Mouse (Mus musculus) brain, embryonic 14.5 days (tissue): Measurements from ENCODE around the gene Ccdc87.
"Not testable (repeated sequence)": the region's sequence is repeated elsewhere in the genome, so short reads cannot be mapped to it uniquely, and the experiment has no call there.

ENCODE experiments used
- CTCF ChIP-seq: fragments of 200-500 bp; IDR thresholded peaks from 2 replicates; pipeline ENCODE4 v1.5.1; 2012; ENCODE audit warnings: inconsistent platforms, mild to moderate bottlenecking, moderate library complexity, borderline replicate concordance; ENCODE audit not compliant: insufficient read depth, insufficient read length; ENCODE audit errors: extremely low read depth
- POLR2A ChIP-seq: fragments of 200-500 bp; IDR thresholded peaks from 2 replicates; pipeline ENCODE4 v1.6.1; 2012; ENCODE audit warnings: mild to moderate bottlenecking, inconsistent platforms, borderline replicate concordance; ENCODE audit not compliant: poor library complexity, insufficient read depth, insufficient read length, severe bottlenecking; ENCODE audit errors: extremely low read depth

- not testable (repeated sequence) for TF ChIP-seq CTCF, POLR2A
Observed at GRCm38 (mm10) chr19:4874613-4875012, 35.4 kb downstream of the Ccdc87 start.
